Mouse (Mus musculus) spleen, adult 2 months (tissue): Measurements from ENCODE around the gene Micu1. TPM values are rescaled to one million over a fixed set of nuclear protein-coding genes. Genes with fewer than 3 reads are reported as not detected.

Source experiments
- DNase-seq, 2 experiments: peaks; one replicate each; pipeline versions ENCODE4 v3.0.0 to v3.0.0-alpha.2; 2012 to 2021; ENCODE audit warnings: low spot score in 2 of 2, low read depth in 1 of 2
- H3K27ac ChIP-seq: fragments of 200-500 bp; 2 replicates; pipeline ENCODE4 v1.5.1; 2012; ENCODE audit warnings: low read length, inconsistent platforms; ENCODE audit not compliant: insufficient read depth
- H3K27me3 ChIP-seq: fragments of 200-500 bp; 2 replicates; pipeline ENCODE4 v1.6.1; 2012; ENCODE audit warnings: mild to moderate bottlenecking, moderate library complexity, low read length, inconsistent platforms; ENCODE audit not compliant: control insufficient read depth, insufficient read depth
- H3K36me3 ChIP-seq: fragments of 200-500 bp; 2 replicates; pipeline ENCODE4 v1.6.1; 2012; ENCODE audit warnings: mild to moderate bottlenecking, low read length, inconsistent platforms; ENCODE audit not compliant: control insufficient read depth, insufficient read depth
- H3K4me1 ChIP-seq: fragments of 200-500 bp; 2 replicates; pipeline ENCODE4 v1.6.1; 2011; ENCODE audit warnings: inconsistent platforms; ENCODE audit not compliant: control insufficient read depth, insufficient read depth, insufficient read length
- H3K4me3 ChIP-seq: fragments of 200-500 bp; 2 replicates; pipeline ENCODE4 v1.5.1; 2011; ENCODE audit warnings: mild to moderate bottlenecking, inconsistent platforms; ENCODE audit not compliant: insufficient read depth, insufficient read length; ENCODE audit errors: extremely low read depth
- CTCF ChIP-seq: fragments of 200-500 bp; IDR thresholded peaks from 2 replicates; pipeline ENCODE4 v1.5.1; 2011; ENCODE audit warnings: mild to moderate bottlenecking, inconsistent platforms; ENCODE audit not compliant: insufficient read depth, insufficient read length, insufficient replicate concordance; ENCODE audit errors: extremely low read depth
- POLR2A ChIP-seq: fragments of 200-500 bp; IDR thresholded peaks from 2 replicates; pipeline ENCODE4 v1.6.1; 2011; ENCODE audit warnings: low read depth, low read length, inconsistent platforms
- WGBS: fragments of 180-500 bp; shearing (Covaris S2); methylation state at CpG from one replicate; pipeline ENCODE4 v1.1.7; 2018; 5-methylcytosine and 5-hydroxymethylcytosine counted together
- polyA plus RNA-seq: library from polyadenylated mRNA; depleted of rRNA; stranded (reverse); fragments of >200 nt; gene quantifications from 2 replicates; pipeline ENCODE4 v1.2.3, GENCODE M21; 2012

Micu1 gene
- polyA plus RNA-seq, 1 experiment = 21.9 TPM

- TF ChIP-seq POLR2A (peak; percentile 86), CTCF (no peak)
- Histone ChIP-seq H3K27me3 (no peaks in the 10 kb centered on the region), H3K36me3 (peaks cover 3% of the 10 kb centered on the region; the same call in 1 of the 2 replicates), H3K27ac (peak overlapping the region; percentile 99), H3K4me1 (peaks cover 69% of the 10 kb centered on the region), H3K4me3 (peak overlapping the region; percentile 54)
- DNase-seq = peak; percentile 82 to 94
- WGBS = 4% methylated on average over 21 of the region's 21 CpGs
These were observed 197.3 kb downstream of the Micu1 start for GRCm38 (mm10) chr10:59899341-59900173.

- Histone ChIP-seq H3K27me3 (no peaks in the 10 kb centered on the region), H3K36me3 (peaks cover 3% of the 10 kb centered on the region; the same call in 1 of the 2 replicates), H3K4me3 (peak overlapping the region; percentile 48; the same call in 1 of the 2 replicates), H3K4me1 (peaks cover 65% of the 10 kb centered on the region), H3K27ac (peak overlapping the region; percentile 99)
- TF ChIP-seq POLR2A (no peak), CTCF (no peak)
- no peak for DNase-seq
- 14% methylated on average over 4 of the region's 4 CpGs for WGBS
These were observed 197.8 kb downstream of the Micu1 start for GRCm38 (mm10) chr10:59900174-59900435.

DNA sequence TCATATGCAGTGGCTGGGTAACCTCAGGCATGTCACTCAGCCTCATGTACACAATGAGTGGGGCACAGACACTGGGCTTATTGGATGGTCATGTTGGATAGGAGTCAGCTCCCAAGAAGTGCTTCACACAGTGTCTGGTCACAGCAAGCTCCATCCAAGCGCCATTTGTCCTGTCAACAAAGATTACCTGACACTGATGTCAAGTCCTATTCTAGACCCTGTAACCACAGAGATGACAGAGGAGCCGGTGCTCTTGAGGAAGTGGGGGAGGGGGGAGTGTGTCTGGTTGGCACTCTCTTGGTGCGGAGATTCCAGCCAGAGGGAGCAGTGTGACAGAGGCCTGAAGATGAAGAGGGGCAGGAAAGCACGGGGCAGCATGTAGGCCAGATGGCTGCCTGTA is 198.7 kb downstream of the Micu1 start:
- Histone ChIP-seq H3K4me3 (no peak overlapping the region), H3K4me1 (peaks cover 56% of the 10 kb centered on the region), H3K36me3 (0 out of 2 replicates have a peak, but pooled peaks cover 1% of the 10 kb centered on the region), H3K27me3 (no peaks in the 10 kb centered on the region), H3K27ac (peak overlapping the region; percentile 99)
- no peak for DNase-seq
- WGBS = 27% methylated on average over 4 of the region's 4 CpGs
- no peak for TF ChIP-seq POLR2A
- no peak for TF ChIP-seq CTCF

- H3K27me3 ChIP-seq = no peaks in the 10 kb centered on the region
- 94% methylated on average over 1 of the region's 1 CpGs for WGBS
- 0 out of 2 replicates have a peak, but pooled peaks cover 1% of the 10 kb centered on the region for H3K36me3 ChIP-seq
- H3K27ac ChIP-seq = peak overlapping the region; percentile 99
- H3K4me1 ChIP-seq = peaks cover 51% of the 10 kb centered on the region
- TF ChIP-seq POLR2A (no peak), CTCF (no peak)
- DNase-seq = no peak
- no peak overlapping the region for H3K4me3 ChIP-seq
These were observed 199.2 kb downstream of the Micu1 start for GRCm38 (mm10) chr10:59901463-59901862.

DNA sequence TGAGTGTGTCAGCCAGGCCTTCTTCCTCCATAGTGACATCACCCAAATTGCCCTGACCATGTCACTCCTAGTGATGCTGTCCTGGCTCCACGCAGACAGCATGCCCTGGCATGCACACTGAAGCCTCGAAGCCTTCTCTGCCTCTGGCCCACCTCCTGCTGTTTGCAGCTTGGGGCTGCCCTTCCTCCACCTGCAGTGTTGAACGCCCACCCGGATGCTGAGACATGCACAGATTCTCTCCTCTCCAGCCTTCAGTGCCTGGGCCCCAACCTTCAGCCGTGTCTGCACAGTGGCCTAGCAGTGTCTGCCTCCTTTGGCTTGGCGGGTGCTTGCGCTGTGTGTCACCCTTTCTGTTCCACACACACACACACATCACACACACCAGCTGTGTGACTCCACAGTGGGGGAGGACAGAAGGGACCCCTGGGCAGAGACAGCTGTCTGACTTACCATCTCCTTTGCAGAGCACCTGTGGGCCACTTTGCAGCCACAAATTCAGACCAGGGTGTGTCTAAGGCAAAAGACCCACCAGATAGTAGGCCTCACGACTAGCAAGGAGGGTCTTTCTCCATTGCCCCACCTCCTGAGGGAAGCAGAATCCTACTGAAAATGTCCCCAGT is 199.8 kb downstream of the Micu1 start:
- no peak overlapping the region for H3K4me3 ChIP-seq
- peaks cover 52% of the 10 kb centered on the region for H3K4me1 ChIP-seq
- no peaks in the 10 kb centered on the region for H3K27me3 ChIP-seq
- WGBS = 58% methylated on average over 8 of the region's 8 CpGs
- 0 out of 2 replicates have a peak, but pooled peaks cover 1% of the 10 kb centered on the region for H3K36me3 ChIP-seq
- peak overlapping the region; percentile 99 for H3K27ac ChIP-seq
- peak in 1 of 2 experiments; percentile 65 for DNase-seq
- TF ChIP-seq POLR2A = no peak
- TF ChIP-seq CTCF = no peak

GRCm38 (mm10) chr10:59902606-59902990 is 200.3 kb downstream of the Micu1 start:
- Histone ChIP-seq H3K4me3 (no peak overlapping the region), H3K27ac (peak overlapping the region; percentile 99; the same call in 1 of the 2 replicates), H3K27me3 (no peaks in the 10 kb centered on the region), H3K4me1 (peaks cover 52% of the 10 kb centered on the region), H3K36me3 (0 out of 2 replicates have a peak, but pooled peaks cover 1% of the 10 kb centered on the region)
- WGBS = 82% methylated on average over 8 of the region's 8 CpGs
- TF ChIP-seq POLR2A (no peak), CTCF (no peak)
- no peak for DNase-seq

- Histone ChIP-seq H3K4me3 (no peak overlapping the region), H3K27me3 (no peaks in the 10 kb centered on the region), H3K36me3 (0 out of 2 replicates have a peak, but pooled peaks cover 1% of the 10 kb centered on the region), H3K27ac (0 out of 2 replicates have a peak overlapping the region, but pooled peaks have one; percentile 14), H3K4me1 (peaks cover 52% of the 10 kb centered on the region)
- WGBS = 77% methylated on average over 7 of the region's 7 CpGs
- DNase-seq = no peak
- TF ChIP-seq CTCF (no peak), POLR2A (no peak)
These were observed 200.9 kb downstream of the Micu1 start for GRCm38 (mm10) chr10:59903170-59903569.
